Mouse (Mus musculus): Measurements from ENCODE around the gene Id2. TPM values are rescaled to one million over a fixed set of nuclear protein-coding genes. Genes with fewer than 3 reads are reported as not detected.

Id2 gene
- 1.4 and 4.9 TPM in 2 replicates for polyA plus RNA-seq (2012; ENCODE audit: low replicate concordance)

DNA sequence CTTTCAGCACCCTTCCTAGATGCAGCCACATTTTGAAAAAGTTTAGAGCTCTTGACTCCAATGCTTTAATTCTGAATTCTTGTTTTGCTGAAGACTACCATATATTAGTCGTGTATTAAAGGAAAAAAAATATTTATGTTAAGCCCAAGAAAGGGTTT is at the start of gene Id2:
TSS of gene Id2 (minus strand) at position 89 of the 158 bp plus-strand sequence.

Other genes starting within 250 kb of the Id2 start
- 2.2 and 45.9 TPM in 2 replicates for gene Kidins220, start 122.2 kb downstream of the Id2 start, polyA plus RNA-seq (2012; ENCODE audit: low replicate concordance)

Data from leukemia stem cell, adult 10-12 weeks (primary cell).